Mouse (Mus musculus) spleen, embryonic (tissue): Measurements from ENCODE around the gene Pomgnt1.

Experiments used
- CTCF ChIA-PET: fragments of 350-600 bp; sonication (Branson Sonifier 250); formaldehyde crosslinking; loops from one replicate; lab custom pipeline; 2022; lab: Charles Lee

Pomgnt1 gene

GRCm38 (mm10) chr4:116137421-116137996, 13.9 kb downstream of the Pomgnt1 start:
- CTCF ChIA-PET = interaction anchor here (0.6 to 1.1 kb wide), 4 partner anchors 18 to 498 kb away, joined by 3 to 25 read pairs (median 7); no protein-coding TSS in a partner anchor

DNA sequence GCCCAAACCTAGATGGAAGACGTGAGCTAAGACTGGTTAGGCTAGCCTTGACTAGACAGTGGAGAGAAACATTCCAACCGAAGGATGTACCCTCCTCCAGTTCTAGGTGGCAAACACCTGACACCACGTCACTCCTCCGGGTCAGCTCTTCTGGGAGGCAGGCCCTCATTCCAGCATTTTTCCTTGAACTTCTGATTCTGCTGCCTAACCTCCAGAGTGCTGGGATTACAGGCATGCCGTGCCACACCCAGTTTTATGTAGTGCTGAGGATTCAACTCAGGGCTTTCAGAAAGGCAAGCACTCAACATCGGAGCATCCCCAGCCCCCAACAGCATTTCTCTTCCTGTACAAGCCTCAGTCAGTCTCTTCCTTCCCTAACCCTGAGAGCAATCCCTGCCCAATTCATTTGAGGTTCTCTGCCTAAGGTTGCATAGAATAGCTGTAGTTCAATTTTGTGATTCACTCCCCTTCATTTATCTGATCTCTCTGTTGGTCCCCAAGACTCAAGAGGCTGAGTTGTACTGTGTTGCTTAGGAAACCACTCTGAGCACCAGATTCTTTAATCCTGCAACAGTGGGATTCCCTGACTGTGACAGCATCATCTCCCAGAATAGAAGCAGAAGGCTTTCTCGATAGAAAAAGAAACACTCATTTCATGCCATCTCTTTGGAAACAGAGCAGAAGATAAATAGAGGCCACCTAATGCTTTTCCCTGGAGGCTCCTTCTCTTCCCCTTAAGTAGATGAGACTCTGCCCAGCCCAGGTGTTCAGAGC, 17.3 kb downstream of the Pomgnt1 start:
- CTCF ChIA-PET = no interaction called here

GRCm38 (mm10) chr4:116141736-116142135, 18.1 kb downstream of the Pomgnt1 start:
- CTCF ChIA-PET = no interaction called here

GRCm38 (mm10) chr4:116142269-116142668, 18.6 kb downstream of the Pomgnt1 start:
- CTCF ChIA-PET = no interaction called here

DNA sequence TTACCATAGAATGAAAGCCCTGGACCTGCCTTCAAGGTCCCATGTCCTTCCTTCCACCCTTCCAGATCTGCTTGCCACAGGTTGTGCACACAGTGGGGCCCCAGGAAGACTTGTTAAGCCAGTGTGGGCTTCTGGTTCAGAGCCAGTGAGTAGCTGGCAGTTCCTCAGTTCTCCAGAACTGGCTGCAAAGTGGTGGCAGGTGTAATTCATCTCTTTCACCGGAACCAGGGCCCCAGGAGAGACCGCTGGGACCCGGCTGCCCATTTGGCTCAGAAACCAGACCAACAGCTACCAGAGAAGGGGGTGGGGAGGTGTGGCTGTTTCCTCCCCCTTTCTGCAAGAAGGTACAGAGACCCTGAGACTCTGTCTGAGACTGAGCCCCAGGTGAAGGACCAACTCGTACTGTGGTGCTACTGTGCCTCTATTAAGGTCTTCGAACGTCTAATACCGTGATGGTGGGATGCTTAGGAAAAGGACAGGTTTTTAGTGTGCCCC, 19.7 kb downstream of the Pomgnt1 start:
- CTCF ChIA-PET = interaction anchor here (0.9 kb wide), 1 partner anchor 19 kb away, joined by 11 read pairs; no protein-coding TSS in a partner anchor

DNA sequence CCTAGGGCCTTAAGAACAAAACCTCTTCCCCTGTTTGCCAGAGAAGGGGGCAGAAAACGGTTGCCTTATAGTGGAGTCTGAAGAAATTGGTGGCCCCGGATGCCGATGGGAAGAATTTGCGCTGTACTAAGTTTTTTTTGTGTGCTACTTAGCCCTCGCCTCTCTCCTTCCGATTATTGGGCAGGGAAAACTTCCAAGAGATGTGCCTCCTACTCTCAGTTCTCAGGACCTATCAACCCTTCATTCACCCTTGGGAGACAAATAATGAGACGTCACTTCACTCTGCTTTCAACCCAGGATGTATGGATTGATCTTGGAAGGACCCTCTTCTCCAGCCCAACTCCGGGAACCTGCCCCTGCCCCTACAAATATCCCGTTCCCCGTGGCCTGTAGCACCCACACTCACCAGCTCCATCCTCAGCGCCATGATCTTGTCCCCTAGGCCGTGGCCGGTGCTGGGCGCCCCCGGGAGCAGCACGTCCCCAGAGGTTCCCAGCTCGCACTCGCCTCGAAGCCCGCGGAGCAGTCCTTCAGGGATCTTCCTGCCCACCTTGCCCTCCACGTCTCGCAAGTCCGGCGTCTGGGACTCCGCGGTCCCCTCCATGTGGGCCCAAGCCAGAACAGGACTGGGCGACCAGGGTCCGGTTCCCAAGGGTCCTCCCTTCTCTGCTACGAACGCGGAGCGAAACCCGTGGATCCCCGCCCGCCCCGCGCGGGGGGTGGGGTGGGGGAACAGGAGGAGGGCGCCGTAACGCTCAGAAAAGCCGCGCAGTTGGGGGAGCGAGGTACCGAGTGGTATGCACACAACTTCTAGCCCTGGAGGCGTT, 20.5 kb downstream of the Pomgnt1 start:
- CTCF ChIA-PET = interaction anchor here (0.9 kb wide), 1 partner anchor 18 kb away, joined by 11 read pairs; no protein-coding TSS in a partner anchor

GRCm38 (mm10) chr4:116149812-116150155, 26.1 kb downstream of the Pomgnt1 start:
- CTCF ChIA-PET = no interaction called here

DNA sequence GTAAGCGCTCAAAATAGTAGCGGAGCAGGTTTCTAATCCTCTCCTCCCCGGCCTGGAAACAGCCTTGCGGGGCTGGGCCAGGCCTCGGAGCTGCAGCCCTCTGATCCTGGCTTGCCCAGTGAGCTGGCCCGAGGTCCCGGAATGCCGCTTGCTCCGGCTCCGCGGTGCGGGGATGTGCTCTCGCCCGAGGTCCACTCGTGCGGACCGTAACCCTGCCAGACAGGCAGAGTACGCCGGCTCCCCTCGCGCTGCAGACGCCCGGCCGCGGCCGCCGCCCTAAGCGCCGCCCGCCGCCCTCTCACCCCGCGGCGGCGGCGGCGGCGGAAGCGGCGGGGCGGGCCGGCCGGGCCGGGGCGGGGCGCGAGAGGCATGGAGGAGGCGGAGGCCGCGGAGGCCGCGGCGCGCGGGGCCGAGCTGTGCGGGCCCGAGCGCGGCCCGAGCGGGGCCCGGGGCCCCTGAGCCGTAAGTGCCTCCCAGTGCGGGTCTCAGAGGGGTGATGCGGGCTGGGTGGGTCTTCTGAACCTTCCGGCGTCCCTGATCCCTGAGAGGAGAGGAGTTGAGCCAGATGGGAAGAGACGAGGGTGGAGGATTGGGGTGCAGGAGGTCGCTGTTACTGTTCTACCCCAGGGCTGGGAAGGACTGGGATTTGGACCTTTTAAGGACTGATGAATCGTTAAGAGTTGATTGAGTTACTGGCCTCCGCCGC, 26.7 kb downstream of the Pomgnt1 start:
- CTCF ChIA-PET = no interaction called here

DNA sequence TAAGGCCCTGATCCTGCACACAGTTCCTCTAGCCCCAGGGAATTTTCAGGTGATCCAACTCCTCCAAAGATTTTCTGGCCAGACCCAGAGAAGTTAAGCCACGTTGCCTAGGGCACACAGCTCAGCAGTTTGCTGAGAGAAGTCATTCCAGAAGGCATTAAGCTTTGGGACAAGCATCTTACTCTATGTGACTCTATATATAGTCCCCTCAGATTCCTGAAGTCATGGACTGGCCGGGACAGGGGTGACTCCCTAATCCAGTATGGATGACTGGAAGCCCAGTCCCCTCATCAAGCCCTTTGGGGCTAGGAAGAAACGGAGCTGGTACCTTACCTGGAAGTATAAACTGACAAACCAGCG, 27.2 kb downstream of the Pomgnt1 start:
- CTCF ChIA-PET = interaction anchor here (0.6 kb wide), 1 partner anchor 14 kb away, joined by 3 read pairs; no protein-coding TSS in a partner anchor

- CTCF ChIA-PET = interaction anchor here (0.6 kb wide), 1 partner anchor 14 kb away, joined by 3 read pairs; no protein-coding TSS in a partner anchor
These were observed 27.6 kb downstream of the Pomgnt1 start, which contains the start of gene Lurap1 for GRCm38 (mm10) chr4:116151238-116151637. TSS of gene Lurap1 (minus strand) at chr4:116151338.

DNA sequence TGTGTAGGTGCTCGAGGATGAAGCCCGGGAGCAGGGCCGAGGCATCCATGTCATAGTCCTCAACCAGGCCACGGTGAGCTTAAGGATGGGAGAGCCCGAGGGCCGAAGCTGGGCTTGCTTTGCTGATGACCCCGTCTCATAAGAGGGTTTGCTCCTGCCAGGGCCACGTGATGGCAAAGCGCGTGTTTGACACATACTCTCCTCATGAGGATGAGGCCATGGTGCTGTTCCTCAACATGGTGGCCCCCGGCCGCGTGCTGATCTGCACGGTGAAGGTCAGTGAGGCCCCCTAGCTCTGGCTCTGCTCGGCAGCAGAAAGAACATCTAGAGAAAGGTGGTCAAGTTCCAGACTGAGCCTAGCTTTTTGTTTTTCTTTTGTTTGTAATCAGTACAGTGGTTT, 29.1 kb downstream of the Pomgnt1 start:
- CTCF ChIA-PET = interaction anchor here (0.5 kb wide), 1 partner anchor 60 kb away, joined by 7 read pairs; no protein-coding TSS in a partner anchor

DNA sequence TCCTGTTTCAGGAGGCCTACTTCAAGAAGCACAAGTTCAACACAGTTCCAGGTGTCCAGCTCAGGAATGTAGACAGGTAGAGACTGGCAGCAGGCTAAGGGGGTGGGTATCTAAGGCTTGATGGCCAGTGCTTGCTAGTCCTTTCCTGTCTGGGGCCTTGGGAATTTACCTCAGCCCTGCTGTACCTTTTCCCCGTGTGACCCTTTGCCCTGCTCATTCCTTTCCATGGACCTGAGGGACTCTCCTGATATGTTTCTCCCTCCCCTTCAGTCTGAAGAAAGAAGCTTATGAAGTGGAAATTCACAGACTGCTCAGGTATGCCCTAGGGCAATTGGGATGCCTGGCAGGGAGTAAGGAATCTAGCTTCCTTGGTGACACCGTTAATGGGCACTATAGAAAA, 34.2 kb downstream of the Pomgnt1 start:
- CTCF ChIA-PET = no interaction called here

- CTCF ChIA-PET = no interaction called here
These were observed 36.3 kb downstream of the Pomgnt1 start for GRCm38 (mm10) chr4:116159912-116160311.

DNA sequence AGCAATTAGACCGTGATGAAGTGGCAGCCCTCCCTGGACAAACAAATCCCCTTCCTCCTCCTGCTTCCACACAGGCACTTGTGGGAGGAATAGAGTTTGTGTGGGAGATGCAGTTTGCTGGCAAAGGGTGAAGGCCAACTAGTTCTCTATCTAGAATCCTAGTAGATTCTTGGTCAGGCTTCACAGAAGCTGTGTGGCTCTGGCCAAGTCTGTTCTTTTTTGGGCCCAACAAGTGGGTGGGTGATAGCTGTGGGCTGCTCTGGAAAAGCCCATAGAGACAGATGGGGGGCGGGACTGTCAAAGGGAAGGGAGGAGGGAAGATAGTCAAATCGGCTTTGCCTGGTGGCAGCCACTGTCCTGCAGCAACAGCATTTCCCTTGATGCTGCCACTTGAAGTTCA, 37.1 kb downstream of the Pomgnt1 start:
- CTCF ChIA-PET = no interaction called here

DNA sequence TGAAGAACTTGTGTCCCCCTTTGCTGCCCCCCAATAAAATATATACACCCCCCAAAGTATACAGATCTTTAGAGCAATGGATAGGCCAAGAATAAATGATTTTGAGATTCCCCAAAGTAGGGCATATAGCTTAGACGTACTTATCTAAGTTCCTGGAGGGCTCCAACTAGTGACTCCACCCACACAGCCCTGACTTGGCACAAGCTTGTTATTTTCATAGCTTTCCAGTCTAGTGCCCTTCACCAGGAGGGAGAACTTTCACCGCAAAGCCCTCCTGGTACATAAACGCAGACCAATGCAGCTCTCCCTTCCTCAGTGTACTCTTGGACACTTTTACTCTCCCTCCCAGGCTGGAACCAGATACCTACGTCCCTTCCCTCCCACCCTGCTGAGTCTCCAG, 38.5 kb downstream of the Pomgnt1 start:
- CTCF ChIA-PET = interaction anchor here (0.7 kb wide), 1 partner anchor 18 kb away, joined by 11 read pairs; no protein-coding TSS in a partner anchor

DNA sequence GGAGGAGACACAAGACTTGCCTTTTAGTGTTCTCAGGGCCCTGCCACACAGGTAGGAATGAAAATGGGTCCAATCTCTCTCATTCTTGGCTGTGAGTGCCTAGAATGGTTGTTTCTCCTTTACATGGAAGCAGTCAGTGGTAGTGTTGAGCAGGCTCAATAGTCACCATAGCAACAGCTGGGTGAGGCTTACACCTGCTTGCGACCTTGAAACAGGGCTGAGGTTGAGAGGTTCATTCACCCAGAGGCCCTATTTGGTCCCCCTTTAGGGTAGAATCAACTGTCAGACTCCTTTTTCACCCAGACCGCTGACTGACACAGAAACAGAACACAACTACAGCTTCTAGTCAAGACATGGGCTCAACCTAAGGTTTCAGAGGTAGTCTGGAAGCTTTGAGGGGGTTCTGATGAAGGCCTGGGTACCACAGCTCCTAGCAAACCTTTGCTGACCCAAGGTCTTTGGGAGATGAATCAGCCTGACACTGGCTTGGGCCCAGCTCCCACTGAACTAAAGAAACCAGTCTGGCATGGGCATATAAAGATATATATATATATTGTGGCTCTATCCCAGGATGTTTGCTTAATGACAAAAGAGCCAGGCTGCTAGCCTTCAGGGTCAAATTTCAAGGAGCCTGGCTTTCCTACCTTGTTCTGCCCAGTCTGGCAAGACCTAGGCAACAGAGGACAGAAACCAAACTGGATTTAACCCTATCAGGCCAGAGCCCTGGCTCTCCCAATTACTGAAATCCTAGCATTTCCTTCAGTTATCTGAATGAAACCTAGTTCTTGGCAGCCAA, 41.3 kb downstream of the Pomgnt1 start:
- CTCF ChIA-PET = interaction anchor here (0.7 kb wide), 1 partner anchor 29 kb away, joined by 3 read pairs; no protein-coding TSS in a partner anchor

- CTCF ChIA-PET = interaction anchor here (0.8 kb wide), 1 partner anchor 16 kb away, joined by 3 read pairs; no protein-coding TSS in a partner anchor
These were observed 42.2 kb downstream of the Pomgnt1 start for GRCm38 (mm10) chr4:116165708-116166407.

DNA sequence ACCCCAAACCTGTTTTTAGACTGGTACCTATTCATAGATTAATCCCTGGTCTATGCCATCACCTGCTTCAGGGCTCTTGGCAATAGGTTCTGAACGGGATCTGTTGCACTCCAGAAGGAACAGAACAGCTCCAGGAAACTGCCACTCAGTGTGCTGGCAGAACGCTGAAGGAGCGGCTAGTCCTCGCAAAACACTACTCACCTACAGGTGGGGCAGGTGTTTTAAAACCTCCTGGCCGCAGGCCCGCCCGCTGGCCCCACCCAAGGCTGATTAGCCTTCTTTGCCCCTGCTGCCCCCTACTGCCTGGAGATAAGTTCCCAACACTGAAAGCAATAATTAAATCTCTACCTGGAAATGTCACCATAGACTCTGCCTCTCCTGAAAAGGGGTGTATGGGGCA, 43.8 kb downstream of the Pomgnt1 start, which contains the start of gene Tspan1:
Gene Tspan1, minus strand, starts transcription at position 198 of the 400 bp plus-strand sequence.
- CTCF ChIA-PET = no interaction called here
